In genomic region chr1:73927819-73928218, GRCm38 (mm10) we compare ENCODE assay signal across 24 mouse cellular contexts.
DNase-seq lines count a peak whose midpoint lies in the region; TF ChIP-seq lines count a peak whose summit lies in the region.
"Had no signal": no experiment of that assay in that cellular context is flagged by ENCODE, and none has a peak within 500 bp of the region (broad histone marks: within the 10 kb centered on the region; RNA-seq: fewer than 3 reads in every experiment).

No protein-coding gene starts in this region.

- peaks cover 32% of the 10 kb centered on the region for H3K36me3 ChIP-seq in kidney, adult 2 months (ENCODE audit: control insufficient read depth, insufficient read depth, low read length)
- H3K36me3 ChIP-seq in limb, embryonic 10.5 days = peaks cover 84% of the 10 kb centered on the region
- H3K36me3 ChIP-seq: G1E had no signal

- peak; percentile 90 for DNase-seq in heart, adult 11 months
- DNase-seq in heart, postnatal 25 days (ENCODE audit: low spot score) = no peak
- DNase-seq in kidney, adult 2 months = no peak
- DNase-seq in kidney, adult 9 months = no peak
- no peak for DNase-seq in lung, adult 2 months
- DNase-seq in lung, postnatal 25 days (ENCODE audit: low spot score) = no peak
- no peak for DNase-seq in limb, embryonic 10.5 days (ENCODE audit: low spot score)
- DNase-seq: adrenal gland, adult 8-10 months; cerebellum, adult 8-10 months; cerebellum, postnatal 25 days; gastrocnemius, postnatal 25 days; heart, adult 18-20 months; kidney, adult 8-10 months; layer of hippocampus, postnatal 36 days; liver; right cerebral cortex, postnatal 4 days; thymus, adult 18-20 months; thymus, postnatal 25 days had no signal

- H3K4me3 ChIP-seq in kidney, adult 2 months (ENCODE audit: insufficient read depth, low read depth, low read length) = no peak overlapping the region
- H3K4me3 ChIP-seq in lung, adult 2 months (replicated peaks; ENCODE audit: extremely low read depth, low read depth, low read length) = peak overlapping the region; percentile 13
- no peak overlapping the region for H3K4me3 ChIP-seq in limb, embryonic 10.5 days
- H3K4me3 ChIP-seq: forebrain, embryonic 13.5 days; liver, embryonic 15.5 days; midbrain, embryonic 12.5 days; neural tube, embryonic 13.5 days had no signal

- no peak for TF ChIP-seq POLR2A in kidney, adult 2 months (IDR thresholded peaks at IDR 0.05; ENCODE audit: low read depth, low read length)
- TF ChIP-seq POLR2A in lung, adult 2 months (IDR thresholded peaks at IDR 0.05; ENCODE audit: borderline replicate concordance, extremely low read depth, low read depth, low read length) = no peak

- H3K27ac ChIP-seq in kidney, adult 2 months (ENCODE audit: insufficient read depth, low read depth, low read length) = peak overlapping the region; percentile 88
- 0 out of 2 replicates have a peak overlapping the region, but pooled peaks have one; percentile 27 for H3K27ac ChIP-seq in limb, embryonic 10.5 days
- H3K27ac ChIP-seq: forebrain, embryonic 13.5 days; liver, embryonic 15.5 days; midbrain, embryonic 12.5 days; neural tube, embryonic 13.5 days; stomach, postnatal 0 days had no signal

- intact Hi-C loops in heart, postnatal 25 days (cut with DNase I) = loop anchor here (2.0 to 5.0 kb wide), 2 partner anchors 34 to 57 kb away; no protein-coding TSS in a partner anchor

- H3K4me1 ChIP-seq in kidney, adult 2 months (ENCODE audit: control insufficient read depth, insufficient read depth, low read length) = peaks cover 47% of the 10 kb centered on the region
- peaks cover 47% of the 10 kb centered on the region for H3K4me1 ChIP-seq in lung, adult 2 months (ENCODE audit: control insufficient read depth, insufficient read depth, low read length)
- peaks cover 32% of the 10 kb centered on the region for H3K4me1 ChIP-seq in limb, embryonic 10.5 days
- H3K4me1 ChIP-seq: forebrain, embryonic 13.5 days had no signal

- WGBS in kidney, adult 2 months = 74% methylated on average over 15 of the region's 15 CpGs
- 70% methylated on average over 15 of the region's 15 CpGs for WGBS in lung, adult 2 months
- 86% methylated on average over 15 of the region's 15 CpGs for WGBS in limb, embryonic 10.5 days

- H3K9me3 ChIP-seq in limb, embryonic 10.5 days (replicated peaks) = no peaks in the 10 kb centered on the region
- H3K9me3 ChIP-seq: forebrain, embryonic 13.5 days; G1E; liver, embryonic 15.5 days; midbrain, embryonic 12.5 days; neural tube, embryonic 13.5 days had no signal

- no peak for TF ChIP-seq CTCF in kidney, adult 2 months (conservative IDR thresholded peaks at IDR 0.05; ENCODE audit: insufficient read depth, insufficient read length, low read depth, low read length)
- no peak for TF ChIP-seq CTCF in lung, adult 2 months (IDR thresholded peaks at IDR 0.05; ENCODE audit: insufficient read depth, low read length)

- no peaks in the 10 kb centered on the region for H3K27me3 ChIP-seq in kidney, adult 2 months (replicated peaks; ENCODE audit: control insufficient read depth, insufficient read depth, low read length)
- H3K27me3 ChIP-seq in limb, embryonic 10.5 days (ENCODE audit: low read depth, poor library complexity, severe bottlenecking) = no peaks in the 10 kb centered on the region
- H3K27me3 ChIP-seq: forebrain, embryonic 13.5 days; liver, embryonic 15.5 days; midbrain, embryonic 12.5 days; neural tube, embryonic 13.5 days had no signal
